Mouse (Mus musculus) hematopoietic multipotent progenitor cell, adult 10-12 weeks (in vitro differentiated cells): ENCODE results near the gene Gm10644. TPM values are rescaled to one million over a fixed set of nuclear protein-coding genes. Genes with fewer than 3 reads are reported as not detected.

Experiments used
- polyA plus RNA-seq: library from polyadenylated mRNA; stranded (reverse); fragments of >175 nt; gene quantifications from 2 replicates; pipeline ENCODE4 v1.2.3, GENCODE M21; 2012; ENCODE audit warnings: low replicate concordance

The Gm10644 gene
- 0.90 and 1.4 TPM in 2 replicates for polyA plus RNA-seq

DNA sequence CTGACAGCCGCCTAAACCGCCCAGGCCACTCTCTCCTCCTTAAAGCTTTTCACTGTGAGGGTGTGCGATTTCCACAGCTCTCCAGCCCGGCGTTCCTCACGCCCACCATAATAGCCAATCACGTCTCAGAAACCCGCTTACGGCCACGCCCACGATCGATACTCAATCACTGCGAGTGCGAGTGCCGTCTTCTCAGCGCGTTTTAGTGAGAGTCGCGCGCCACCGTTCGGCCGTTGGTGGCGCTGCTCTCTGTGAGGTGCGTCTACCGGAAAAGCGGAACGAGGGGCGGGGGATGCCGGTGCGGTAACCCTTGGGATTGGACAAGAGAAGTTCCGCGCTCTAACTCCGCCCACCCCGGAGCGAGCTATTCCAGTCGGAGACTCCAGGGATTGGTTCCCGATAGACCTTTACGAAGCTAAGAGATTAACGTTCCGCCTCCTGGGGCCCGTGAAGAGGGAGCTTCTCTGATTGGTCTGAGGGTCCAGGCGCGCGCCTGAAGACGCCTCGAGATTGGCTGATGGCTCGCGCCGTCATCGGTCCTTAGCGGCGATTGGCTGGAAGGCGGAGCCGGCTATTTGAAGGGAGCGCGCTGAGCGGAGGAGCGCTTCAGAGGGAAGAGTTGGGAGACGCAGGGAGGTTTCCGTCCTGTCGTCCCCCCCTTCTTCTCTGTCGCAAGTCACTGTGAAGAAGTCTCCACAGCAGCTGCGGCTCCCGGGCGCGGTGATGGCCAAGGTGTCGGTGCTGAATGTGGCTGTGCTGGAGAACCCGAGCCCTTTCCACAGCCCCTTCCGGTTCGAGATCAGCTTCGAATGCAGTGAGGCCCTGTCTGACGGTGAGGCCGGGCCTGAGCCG, at the start of gene Gm10644, which contains the start of gene Asf1b:
TSS of gene Gm10644 (minus strand) at position 100 of the 852 bp plus-strand sequence.
TSS of gene Asf1b (plus strand) at position 402 of the 852 bp plus-strand sequence.

DNA sequence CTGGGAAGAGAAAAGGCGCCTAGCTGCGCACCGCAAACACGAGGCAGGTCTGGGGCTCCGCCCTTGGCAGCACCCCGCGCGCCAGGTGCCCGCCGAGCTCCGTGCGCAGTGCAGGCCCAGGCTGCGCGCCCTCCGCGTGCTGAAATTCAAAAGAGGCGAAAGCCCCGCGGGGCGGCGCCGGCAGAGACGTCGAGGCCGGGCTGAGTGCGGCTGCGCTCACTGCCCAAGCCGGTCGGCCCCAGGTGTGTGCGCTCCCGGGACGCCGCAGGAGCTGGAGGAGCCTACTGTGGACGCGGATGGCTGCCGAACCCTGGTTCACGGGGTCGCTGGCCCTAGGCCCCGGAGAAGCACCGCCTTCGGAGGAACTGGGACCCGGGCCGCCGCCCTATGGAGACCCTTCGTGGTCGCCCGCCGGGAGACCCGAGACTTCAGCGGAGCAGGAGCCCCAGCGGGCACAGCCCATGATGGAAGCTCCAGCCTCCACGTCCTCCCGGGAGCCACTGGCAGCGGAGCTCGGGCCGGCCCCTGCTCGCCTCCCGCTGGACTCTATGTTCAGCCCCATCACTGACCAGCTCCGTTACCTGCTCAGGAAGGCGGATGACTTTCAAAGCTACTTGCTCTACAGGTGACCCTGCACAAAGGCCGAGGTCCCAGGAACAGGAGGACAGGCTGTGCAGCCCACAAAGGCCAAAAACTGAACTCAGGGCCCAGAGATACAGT, 46.4 kb upstream of the Gm10644 start, which contains the start of gene 1700067K01Rik:
TSS of gene 1700067K01Rik (plus strand) at position 222 of the 720 bp plus-strand sequence.

DNA sequence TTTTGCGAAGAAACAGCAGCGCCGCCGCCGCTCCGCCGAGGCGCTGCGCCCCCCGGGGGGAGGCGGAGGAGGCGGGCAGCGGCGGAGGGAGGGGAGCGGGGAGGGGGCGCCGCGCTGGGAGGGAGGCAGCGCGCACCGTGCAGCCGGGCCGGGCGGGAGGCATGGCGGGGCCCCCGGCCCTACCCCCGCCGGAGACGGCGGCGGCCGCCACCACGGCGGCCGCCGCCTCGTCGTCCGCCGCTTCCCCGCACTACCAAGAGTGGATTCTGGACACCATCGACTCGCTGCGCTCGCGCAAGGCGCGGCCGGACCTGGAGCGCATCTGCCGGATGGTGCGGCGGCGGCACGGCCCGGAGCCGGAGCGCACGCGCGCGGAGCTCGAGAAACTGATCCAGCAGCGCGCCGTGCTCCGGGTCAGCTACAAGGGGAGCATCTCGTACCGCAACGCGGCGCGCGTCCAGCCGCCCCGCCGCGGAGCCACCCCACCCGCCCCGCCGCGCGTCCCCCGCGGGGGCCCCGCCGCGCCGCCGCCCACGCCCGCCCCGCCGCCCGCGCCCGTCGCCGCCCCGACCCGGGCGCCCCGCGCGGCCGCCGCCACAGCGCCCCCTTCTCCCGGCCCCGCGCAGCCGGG, 42.6 kb upstream of the Gm10644 start, which contains the start of gene Samd1:
TSS of gene Samd1 (plus strand) at position 162 of the 631 bp plus-strand sequence.

DNA sequence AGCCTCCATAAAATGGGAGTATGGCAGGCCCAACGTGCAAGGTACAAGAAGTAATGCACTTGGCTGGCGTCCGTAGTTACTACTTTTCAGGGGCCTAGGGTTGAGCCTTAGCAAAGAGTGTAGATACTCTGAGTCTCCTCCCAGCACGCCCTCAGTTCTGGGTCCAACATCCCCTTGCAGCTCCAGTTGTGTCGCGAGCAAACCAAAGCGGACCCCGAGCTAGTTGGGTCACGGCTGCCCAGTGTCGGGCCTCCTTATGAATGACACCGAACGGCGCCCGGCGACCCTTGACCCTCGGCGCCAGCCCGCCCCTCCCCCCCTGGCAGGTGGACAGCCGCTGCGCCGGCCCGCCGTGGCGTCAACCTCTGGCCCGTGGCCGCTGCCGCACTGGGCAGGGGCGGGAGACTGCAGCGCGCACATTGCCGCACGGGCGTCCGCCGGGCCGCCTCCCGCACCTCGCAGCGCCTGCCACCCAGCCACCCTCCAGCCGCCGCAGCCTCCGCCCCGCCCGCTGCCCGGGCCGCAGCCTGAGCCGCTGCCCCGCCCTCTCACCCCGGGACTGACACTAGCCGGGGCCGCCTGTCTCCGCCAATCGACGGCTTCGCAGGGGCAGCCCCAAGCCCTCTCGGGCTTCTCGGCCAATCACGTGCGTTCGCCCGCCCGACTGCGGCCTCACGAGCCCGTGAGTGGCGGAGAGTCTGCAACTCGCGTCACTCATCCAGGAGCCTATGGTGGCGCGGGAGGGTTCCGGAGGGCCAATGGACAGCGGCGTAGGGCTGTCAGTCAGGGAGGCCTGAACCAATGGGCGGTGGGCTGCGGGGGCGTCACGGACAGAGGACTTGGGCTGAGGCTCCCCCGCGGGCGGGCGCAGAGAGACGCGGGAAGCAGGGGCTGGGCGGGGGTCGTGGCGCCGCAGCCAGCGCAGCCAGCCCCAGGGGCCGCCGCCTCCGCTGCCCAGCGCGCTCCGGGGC, 17.4 kb upstream of the Gm10644 start, which contains the start of gene Prkaca:
TSS of gene Prkaca (plus strand) at position 844 of the 971 bp plus-strand sequence.

DNA sequence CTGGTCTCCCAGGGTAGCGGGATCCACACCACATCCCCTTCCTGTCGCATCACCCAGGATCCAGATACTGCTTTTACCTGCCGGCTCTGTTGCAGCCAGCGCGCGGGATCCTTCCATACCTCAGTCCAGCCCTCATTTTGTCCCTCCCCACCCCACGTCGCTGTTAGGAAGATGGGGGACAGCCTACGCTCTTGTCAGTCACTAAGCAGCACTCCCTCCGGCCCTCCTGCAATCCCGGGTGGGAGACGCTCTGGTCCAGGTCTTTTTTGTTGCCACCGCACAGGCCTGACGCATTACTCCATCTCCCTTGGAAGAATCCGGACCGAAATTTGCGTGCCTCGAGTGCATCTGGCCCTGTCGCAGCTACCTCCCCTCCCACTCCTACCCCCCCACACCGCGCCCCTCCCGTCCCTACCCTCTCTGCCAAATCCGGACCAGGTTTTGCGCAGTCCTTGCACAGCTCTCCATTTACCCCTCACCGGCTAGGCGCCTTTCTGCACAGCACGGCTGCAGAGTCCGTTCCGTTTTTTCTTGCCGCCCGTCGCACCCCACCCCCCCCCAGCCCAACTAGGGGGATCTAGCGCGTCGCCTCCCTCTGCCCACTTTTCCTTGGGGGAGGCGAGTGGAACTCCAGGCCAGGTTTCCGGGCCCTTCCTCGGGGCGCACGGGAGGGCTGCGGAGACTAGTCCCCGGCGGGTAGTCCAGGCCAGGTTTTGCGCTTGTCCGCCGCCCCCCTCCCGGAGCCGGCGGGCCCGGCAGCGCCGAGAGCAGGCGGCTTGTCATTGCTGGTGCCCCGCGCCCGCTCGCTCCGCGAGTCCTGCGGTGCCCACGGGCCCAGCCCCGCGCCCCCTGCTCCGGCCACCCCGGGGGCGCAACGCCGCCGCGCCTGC, 55.4 kb downstream of the Gm10644 start, which contains the start of gene Adgrl1:
TSS of gene Adgrl1 (plus strand) at position 743 of the 890 bp plus-strand sequence.

Other genes with a start within 250 kb of the Gm10644 start
- 10.1 and 20.1 TPM in 2 replicates for gene Ddx39, start 240.0 kb downstream of the Gm10644 start, polyA plus RNA-seq
- 194 and 396 TPM in 2 replicates for gene Adgre5, start 213.9 kb downstream of the Gm10644 start, polyA plus RNA-seq
- 9.4 and 20.9 TPM in 2 replicates for gene Adgrl1, start 55.1 kb downstream of the Gm10644 start, polyA plus RNA-seq
- gene Asf1b, start 302 bp upstream of the Gm10644 start, polyA plus RNA-seq = 5.2 and 56.2 TPM in 2 replicates
- 22.7 and 25.1 TPM in 2 replicates for gene Prkaca, start 17.8 kb upstream of the Gm10644 start, polyA plus RNA-seq
- 77.6 and 95.6 TPM in 2 replicates for gene Samd1, start 42.5 kb upstream of the Gm10644 start, polyA plus RNA-seq
- 0.76 and 0.78 TPM in 2 replicates for gene 1700067K01Rik, start 46.3 kb upstream of the Gm10644 start, polyA plus RNA-seq
- 0.22 and 3.9 TPM in 2 replicates for gene 2210011C24Rik, start 57.0 kb upstream of the Gm10644 start, polyA plus RNA-seq
- gene Palm3, start 66.3 kb upstream of the Gm10644 start, polyA plus RNA-seq = 0.13 and 0.14 TPM in 2 replicates
- 67.1 and 69.8 TPM in 2 replicates for gene Il27ra, start 87.4 kb upstream of the Gm10644 start, polyA plus RNA-seq
- gene Rln3, start 89.8 kb upstream of the Gm10644 start, polyA plus RNA-seq = 3.7 and 4.7 TPM in 2 replicates
- gene Gm10643, start 109.9 kb upstream of the Gm10644 start, polyA plus RNA-seq = 0.11 and 0.15 TPM in 2 replicates
- 87.3 and 149 TPM in 2 replicates for gene Rfx1, start 111.6 kb upstream of the Gm10644 start, polyA plus RNA-seq
- 61.7 and 152 TPM in 2 replicates for gene Dcaf15, start 149.6 kb upstream of the Gm10644 start, polyA plus RNA-seq
- gene Podnl1, start 170.8 kb upstream of the Gm10644 start, polyA plus RNA-seq = 15.7 and 34.9 TPM in 2 replicates
- gene Cc2d1a, start 192.7 kb upstream of the Gm10644 start, polyA plus RNA-seq = 37.2 and 82.2 TPM in 2 replicates
- gene 4930432K21Rik, start 192.8 kb upstream of the Gm10644 start, polyA plus RNA-seq = 1.4 and 1.5 TPM in 2 replicates
- gene Nanos3, start 230.0 kb upstream of the Gm10644 start, polyA plus RNA-seq = 0.42 and 0.59 TPM in 2 replicates